Mouse (Mus musculus) cerebellum, adult 11-12 months (tissue): ENCODE results near the gene Sp4.

Experiments
- DNase-seq: peaks from one replicate; pipeline ENCODE4 v3.0.0; 2022

The Sp4 gene

DNA sequence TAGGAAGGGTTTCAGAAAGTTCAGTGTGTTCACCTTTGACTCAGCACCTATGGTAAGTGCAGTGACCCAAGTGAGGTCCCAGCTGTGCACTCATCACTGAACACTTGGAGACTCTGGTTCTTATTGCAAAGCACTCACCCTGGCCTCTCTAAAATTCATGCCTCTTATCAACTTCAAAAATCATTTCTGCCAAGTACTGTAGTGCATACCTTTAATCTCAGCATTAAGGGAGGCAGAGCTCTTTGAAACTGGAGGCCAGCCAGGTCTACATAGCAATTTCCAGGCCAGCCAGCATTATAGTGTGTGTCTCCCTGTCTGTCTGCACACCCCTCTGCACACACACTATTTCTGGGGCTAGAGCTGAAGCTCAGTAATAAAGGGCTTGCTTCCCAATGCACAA, 36.3 kb downstream of the Sp4 start:
- no peak for DNase-seq

DNA sequence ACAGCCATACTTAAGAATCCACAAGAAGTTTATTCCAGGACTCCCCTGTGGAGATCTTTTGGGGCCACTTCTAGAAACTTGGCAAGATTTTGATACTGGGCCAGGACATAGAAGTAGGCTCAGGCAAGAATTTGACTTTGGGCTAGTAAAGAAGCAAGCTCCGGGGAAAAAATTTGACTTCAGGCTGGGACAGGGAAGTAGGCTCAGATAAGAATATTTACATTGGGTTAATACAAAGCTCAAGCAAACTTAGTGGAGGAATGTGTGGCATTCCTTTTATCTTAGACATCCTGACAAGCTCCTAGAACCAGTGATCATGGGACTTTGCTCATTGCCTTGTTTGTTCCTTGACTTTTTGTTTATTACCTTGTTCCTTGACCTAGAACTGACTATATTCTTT, 37.4 kb downstream of the Sp4 start:
- no peak for DNase-seq

DNA sequence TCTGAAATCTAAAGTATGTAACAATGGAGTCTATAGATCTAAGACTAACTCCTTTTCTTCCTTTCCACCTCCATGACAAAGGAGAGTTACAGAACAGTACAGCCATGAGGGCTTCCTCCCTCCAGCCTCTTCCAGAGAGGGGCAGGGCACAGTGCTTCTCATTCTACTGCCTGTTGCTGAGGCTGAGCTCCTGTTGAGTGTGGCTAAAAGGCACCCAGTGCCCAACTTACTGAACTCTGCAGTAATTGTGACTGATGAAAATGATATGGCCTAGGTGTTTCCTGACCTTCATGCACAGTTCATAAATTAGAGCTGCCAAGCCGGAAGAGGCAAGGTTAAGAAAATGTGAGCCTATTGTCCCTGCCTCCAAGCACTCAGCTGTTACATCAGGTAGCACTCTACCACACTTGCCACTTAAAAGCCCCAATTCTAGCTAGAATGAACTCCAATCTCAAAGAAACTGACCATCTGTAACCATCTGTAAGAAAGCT, 45.9 kb downstream of the Sp4 start:
- DNase-seq = no peak

DNA sequence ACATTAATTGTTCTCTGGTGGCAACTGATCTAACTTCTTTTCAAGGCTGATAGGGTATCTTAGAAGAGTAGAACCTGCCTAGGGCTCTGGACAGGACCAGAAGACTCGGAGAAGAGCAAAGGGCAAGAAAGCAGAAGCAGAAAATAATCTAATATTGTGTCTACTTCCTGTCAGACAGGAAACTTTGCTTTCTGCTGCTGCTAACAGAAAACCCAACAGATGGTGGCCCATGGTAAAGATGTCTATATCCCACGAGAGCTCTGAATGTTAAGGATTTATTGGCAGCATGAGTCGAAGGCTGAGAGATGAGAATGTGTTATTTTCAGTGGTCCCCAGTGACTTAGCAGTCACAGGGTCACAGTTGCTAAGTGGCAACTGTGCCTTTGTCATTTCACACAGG, 80.1 kb downstream of the Sp4 start:
- no peak for DNase-seq

DNA sequence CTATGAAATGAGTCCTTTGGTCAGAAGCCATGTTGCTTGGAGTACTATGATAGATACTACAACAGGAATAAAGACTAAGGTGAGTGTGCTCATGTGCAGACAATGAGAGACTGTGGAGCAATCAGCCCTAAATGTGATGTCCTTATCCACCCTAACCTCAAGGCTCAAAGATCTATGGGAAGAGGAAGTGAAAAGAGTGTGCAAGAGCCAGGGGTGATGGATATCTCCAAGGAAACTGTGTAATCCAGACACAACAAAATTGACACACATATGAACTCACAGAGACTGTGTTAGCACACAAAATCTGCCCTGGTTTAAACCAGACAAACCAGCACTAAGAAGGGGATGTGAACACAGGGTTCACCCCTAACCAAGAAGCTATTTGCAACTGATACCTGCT, 81.2 kb downstream of the Sp4 start:
- no peak for DNase-seq

DNA sequence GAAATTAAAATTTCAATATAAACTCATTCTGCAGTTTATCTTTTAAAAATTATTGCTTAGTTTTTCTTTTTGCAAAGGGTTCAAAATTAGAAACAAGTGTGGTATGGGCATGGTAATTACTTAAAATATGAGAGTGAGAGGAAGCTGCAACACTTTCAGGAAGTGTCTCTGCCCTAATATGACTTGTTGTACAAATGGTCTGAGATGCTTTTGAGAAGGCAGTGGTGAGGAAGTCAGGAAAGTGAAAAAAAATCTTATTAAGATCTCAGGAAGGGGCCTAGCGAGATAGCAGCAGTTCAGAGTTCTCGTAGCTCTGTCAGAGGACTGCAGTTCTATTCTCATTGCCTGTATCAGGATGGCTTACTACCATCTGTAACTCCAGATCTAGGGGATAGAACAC, 89.1 kb downstream of the Sp4 start:
- DNase-seq = no peak

DNA sequence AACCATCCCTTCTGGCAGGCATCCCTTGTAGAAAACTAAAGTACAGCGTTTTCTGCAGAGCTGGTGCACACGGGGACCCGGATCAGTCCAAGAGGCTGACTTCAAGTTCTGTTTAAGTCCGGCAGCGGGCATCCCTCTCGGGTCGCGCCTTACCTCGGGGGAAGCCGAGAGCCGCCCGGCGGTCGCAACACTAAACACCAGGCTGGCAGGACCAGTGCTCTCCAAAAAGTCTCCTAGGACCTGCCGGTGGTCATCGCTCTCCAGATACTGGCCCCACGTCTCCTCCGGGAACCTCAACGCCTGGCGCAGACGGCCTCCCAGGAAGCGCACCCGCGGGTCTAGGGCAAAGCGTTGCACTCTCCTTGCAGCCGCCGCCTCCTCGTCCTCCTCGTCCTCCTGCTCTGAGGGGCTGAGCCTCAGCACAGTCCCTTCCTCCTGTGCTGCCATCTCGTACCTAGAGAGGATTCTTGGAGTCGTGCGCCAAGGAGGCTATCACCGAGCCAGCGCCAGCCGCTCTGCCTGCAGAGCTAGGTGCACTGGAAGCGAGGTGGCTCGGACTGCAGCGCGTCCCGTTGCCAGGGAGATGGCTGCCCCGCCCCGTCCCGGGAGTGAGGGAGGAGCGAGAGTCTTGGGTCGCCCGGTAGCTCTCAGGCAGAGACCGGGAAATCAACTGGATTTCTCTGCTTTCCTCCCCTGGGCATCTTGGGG, 102.7 kb downstream of the Sp4 start, which contains the start of gene Dnah11:
Gene Dnah11 (minus strand): TSS at position 658 of the 708 bp plus-strand sequence.
- peak; percentile 85 for DNase-seq

DNA sequence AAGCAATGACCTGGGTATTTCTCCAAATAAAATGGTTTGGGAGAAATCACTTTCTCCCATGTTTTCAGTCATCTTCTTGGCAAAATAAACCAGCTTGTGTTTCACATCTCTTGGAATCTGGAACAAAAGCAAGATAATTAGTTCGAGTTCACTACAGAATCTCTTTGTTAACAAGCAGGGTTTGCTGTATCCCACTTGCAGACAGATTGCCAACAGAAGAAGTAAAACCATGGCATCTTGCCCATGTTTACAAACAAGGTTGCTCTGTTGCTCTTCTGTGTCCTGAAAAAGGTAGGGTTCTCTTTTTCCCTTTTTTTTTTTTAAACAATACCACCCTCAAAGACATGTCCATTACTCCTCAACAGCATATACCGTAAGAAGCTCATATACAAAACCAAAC, 104.7 kb downstream of the Sp4 start:
- DNase-seq = no peak

DNA sequence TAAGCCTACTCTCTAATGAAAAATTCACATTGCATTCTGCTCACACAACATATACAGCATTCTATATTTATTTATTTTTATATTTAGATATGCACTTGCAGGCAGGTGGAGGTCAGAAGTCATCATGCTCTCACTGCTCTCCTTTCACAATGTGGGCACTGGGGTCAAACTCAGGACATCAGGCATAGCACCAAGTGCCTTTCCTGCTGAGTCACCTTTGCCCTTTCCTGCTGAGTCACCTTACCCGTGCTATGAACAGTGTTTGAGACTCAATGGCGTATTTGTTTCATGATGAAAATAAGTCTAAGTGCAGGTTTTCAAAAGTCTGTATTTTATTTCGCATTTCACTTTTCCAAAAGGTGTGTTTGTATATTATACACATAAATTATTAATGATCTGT, 111.7 kb downstream of the Sp4 start:
- no peak for DNase-seq

DNA sequence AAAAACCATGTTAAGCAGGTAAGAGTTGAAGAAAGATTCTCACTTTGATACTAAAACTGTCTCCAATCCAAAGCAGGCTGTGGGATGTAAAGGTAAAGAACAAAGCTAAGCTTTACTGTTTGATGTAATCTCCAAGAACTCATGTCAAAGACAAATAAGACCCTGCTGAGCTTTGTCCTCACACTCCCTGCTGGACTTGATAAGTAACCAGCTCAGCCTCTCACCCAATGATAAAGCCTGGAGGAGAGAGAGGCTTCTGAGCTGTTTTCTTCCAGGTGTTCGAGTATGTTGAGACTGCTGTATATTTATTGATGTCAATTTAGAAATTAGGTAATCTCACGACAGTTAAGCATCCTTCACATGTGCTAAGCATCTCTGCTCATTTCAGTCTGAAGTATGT, 113.6 kb downstream of the Sp4 start:
- DNase-seq = no peak

DNA sequence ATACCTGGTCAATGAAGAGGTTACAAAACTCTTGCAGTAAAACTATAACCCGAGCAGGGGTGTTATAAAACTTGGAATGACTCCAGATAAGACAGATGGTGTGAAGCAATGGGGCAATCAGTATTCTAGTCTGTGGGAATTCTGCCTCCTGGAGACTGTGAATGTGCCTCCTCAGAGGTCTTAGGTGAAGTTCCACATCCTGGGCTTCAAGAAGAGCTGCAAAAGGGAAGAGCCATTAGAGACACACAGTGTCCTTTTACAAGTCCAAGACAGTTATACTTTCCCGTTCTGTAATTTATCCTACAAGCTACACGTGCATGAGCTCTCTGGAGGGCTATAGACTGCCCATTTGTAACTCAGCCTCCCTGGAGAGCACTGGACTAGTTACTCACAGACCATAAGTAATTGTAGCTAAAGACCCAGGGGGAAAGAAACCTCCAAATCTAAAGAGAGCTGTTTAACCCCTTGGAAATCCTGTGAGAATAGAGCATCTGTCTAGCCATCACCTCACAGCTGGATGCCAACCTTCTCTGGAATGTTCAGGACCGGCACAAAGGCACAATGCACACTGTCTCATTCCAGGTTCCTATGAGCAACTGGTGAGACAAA, 114.3 kb downstream of the Sp4 start:
- peak; percentile 34 for DNase-seq

DNA sequence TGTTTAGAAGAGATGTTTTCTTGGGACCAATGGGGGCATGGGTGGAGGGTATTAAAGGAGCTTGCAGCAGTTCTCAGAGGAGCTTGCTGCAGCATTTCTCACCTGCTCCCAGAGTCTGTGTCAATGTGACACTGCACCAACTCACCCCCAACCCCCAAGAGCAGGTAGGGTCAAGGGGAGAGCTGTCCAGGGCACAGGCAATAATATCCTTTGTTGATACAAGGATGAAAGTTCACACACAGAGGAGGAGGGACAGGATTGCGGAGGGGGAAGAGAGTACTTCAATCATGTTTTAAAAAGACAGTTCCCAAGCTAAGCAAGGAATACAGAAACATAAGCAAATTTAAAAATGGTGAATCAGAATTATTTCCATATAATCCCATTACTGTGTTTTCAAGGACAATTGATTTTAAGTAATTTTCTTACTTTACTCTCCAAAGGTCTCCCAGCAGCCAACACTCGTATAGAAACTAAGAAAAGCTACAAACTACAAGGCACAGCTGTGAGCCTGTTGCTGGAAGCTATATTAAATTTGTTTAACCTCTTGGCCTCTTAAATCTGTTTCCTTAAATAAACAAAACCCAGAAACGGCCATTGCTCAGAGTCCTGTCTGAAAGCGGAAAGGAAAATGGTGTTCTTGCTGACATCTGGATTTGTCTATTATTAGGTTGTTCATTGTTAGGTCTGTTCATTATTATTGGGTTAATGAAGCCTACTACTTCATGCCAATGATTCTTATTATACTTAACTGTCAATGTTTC, 114.9 kb downstream of the Sp4 start:
- DNase-seq = no peak
